Mouse (Mus musculus) spleen, adult 2 months (tissue): Measurements from ENCODE around the gene Gm11084. TPM values are rescaled to one million over a fixed set of nuclear protein-coding genes. Genes with fewer than 3 reads are reported as not detected.

Source experiments
- DNase-seq, 2 experiments: peaks; one replicate each; pipeline versions ENCODE4 v3.0.0 to v3.0.0-alpha.2; 2012 to 2021; ENCODE audit warnings: low spot score in 2 of 2, low read depth in 1 of 2
- H3K27ac ChIP-seq: fragments of 200-500 bp; 2 replicates; pipeline ENCODE4 v1.5.1; 2012; ENCODE audit warnings: low read length, inconsistent platforms; ENCODE audit not compliant: insufficient read depth
- H3K27me3 ChIP-seq: fragments of 200-500 bp; 2 replicates; pipeline ENCODE4 v1.6.1; 2012; ENCODE audit warnings: mild to moderate bottlenecking, moderate library complexity, low read length, inconsistent platforms; ENCODE audit not compliant: control insufficient read depth, insufficient read depth
- H3K36me3 ChIP-seq: fragments of 200-500 bp; 2 replicates; pipeline ENCODE4 v1.6.1; 2012; ENCODE audit warnings: mild to moderate bottlenecking, low read length, inconsistent platforms; ENCODE audit not compliant: control insufficient read depth, insufficient read depth
- H3K4me1 ChIP-seq: fragments of 200-500 bp; 2 replicates; pipeline ENCODE4 v1.6.1; 2011; ENCODE audit warnings: inconsistent platforms; ENCODE audit not compliant: control insufficient read depth, insufficient read depth, insufficient read length
- H3K4me3 ChIP-seq: fragments of 200-500 bp; 2 replicates; pipeline ENCODE4 v1.5.1; 2011; ENCODE audit warnings: mild to moderate bottlenecking, inconsistent platforms; ENCODE audit not compliant: insufficient read depth, insufficient read length; ENCODE audit errors: extremely low read depth
- CTCF ChIP-seq: fragments of 200-500 bp; IDR thresholded peaks from 2 replicates; pipeline ENCODE4 v1.5.1; 2011; ENCODE audit warnings: mild to moderate bottlenecking, inconsistent platforms; ENCODE audit not compliant: insufficient read depth, insufficient read length, insufficient replicate concordance; ENCODE audit errors: extremely low read depth
- POLR2A ChIP-seq: fragments of 200-500 bp; IDR thresholded peaks from 2 replicates; pipeline ENCODE4 v1.6.1; 2011; ENCODE audit warnings: low read depth, low read length, inconsistent platforms
- WGBS: fragments of 180-500 bp; shearing (Covaris S2); methylation state at CpG from one replicate; pipeline ENCODE4 v1.1.7; 2018; 5-methylcytosine and 5-hydroxymethylcytosine counted together
- polyA plus RNA-seq: library from polyadenylated mRNA; depleted of rRNA; stranded (reverse); fragments of >200 nt; gene quantifications from 2 replicates; pipeline ENCODE4 v1.2.3, GENCODE M21; 2012

Gene Gm11084
- polyA plus RNA-seq, 1 experiment: not detected

DNA sequence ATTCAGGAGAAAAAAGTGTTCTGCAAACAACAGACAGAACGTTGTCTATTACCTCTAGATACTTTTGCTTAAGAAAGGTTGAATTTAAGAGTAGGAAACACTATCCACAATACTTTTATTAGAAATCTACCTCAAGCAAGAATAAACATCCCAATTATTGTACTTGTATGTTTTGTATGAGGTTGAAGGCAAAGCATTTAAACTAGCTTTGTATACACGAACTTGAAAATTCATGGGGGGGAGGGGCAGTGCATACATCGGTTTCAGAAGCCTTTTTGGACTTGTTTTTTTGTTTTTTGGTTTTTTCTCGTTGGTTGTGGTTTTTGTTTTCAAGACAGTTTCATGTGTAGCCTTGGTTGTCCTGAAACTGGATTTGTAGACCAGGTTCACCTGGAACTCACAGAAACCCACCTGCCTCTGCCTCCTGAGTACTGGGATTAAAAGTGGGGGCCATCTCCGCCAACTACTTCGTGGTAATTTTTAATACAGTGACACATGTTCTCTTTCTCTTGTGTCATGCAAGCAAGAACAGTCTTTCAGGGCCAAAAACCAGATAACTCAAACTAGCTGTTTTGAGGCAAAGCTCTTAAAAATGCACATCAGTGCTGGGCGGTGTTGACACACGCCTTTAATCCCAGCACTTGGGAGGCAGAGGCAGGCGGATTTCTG is 4.9 kb downstream of the Gm11084 start:
- TF ChIP-seq CTCF (no peak), POLR2A (no peak)
- Histone ChIP-seq H3K27me3 (no peaks in the 10 kb centered on the region), H3K27ac (no peak overlapping the region), H3K36me3 (no peaks in the 10 kb centered on the region; the same call in 1 of the 2 replicates), H3K4me3 (no peak overlapping the region), H3K4me1 (no peaks in the 10 kb centered on the region; the same call in 1 of the 2 replicates)
- DNase-seq: no peak
- WGBS: 57% methylated on average over 9 of the region's 9 CpGs

- Histone ChIP-seq H3K4me3 (peak overlapping the region; percentile 92), H3K4me1 (peaks cover 3% of the 10 kb centered on the region), H3K36me3 (no peaks in the 10 kb centered on the region; the same call in none of the 2 replicates), H3K27me3 (no peaks in the 10 kb centered on the region), H3K27ac (peak overlapping the region; percentile 100)
- TF ChIP-seq CTCF: no peak
- TF ChIP-seq POLR2A: no peak
- WGBS: 2% methylated on average over 3 of the region's 3 CpGs
- no peak for DNase-seq
These were observed 5.5 kb downstream of the Gm11084 start for GRCm38 (mm10) chr2:72981075-72981420.

DNA sequence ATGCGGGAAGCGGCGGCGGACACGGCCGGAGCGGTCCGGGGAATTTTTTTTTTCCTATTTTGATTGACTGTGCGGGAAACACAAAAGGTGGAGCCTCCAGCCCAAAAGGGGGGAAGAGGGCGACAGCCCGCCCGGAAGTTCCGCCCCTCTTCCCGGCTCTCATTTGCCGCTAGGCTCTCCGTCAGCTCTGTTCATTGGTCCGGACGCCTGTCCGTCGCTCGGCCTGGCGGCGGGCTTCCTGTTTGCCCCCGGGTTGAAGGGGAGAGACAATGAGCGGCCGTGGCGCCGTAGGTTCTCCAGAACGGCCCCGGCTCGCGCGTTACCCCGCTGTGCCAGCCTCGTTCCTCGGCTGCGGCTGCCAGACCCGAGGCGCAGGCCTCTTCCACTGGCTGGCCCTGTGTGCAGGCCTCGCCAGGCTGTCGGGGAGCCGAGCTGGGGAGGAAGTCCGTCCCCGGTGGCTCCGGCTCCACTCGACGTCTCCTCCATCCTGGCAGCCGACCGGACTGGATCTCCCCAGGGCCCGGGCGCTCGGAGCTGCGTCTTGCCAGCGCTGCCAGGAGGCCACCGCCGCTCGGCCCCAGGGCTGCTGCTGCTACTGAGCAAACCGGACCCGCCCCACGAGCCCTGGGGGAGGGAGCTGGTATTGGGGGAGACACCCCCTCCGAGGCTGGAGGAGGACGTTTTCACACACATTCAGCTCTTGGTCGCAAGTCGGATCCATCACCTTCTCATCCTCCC is 6.0 kb downstream of the Gm11084 start, which contains the start of gene Sp3:
TSS of gene Sp3 (minus strand) at position 110 of the 738 bp plus-strand sequence.
- under 1% methylated on average over 64 of the region's 64 CpGs for WGBS
- peak; percentile 93 to 98 for DNase-seq
- peaks cover 6% of the 10 kb centered on the region for H3K4me1 ChIP-seq
- H3K36me3 ChIP-seq: peaks cover 2% of the 10 kb centered on the region
- H3K27ac ChIP-seq: peak within 1 kb of the TSS; percentile 100
- H3K27me3 ChIP-seq: no peaks in the 10 kb centered on the region
- H3K4me3 ChIP-seq: peak within 1 kb of the TSS; percentile 100
- TF ChIP-seq CTCF (no peak), POLR2A (peak; percentile 94)

GRCm38 (mm10) chr2:72979659-72980071 is 6.9 kb downstream of the Gm11084 start:
- Histone ChIP-seq H3K36me3 (peaks cover 2% of the 10 kb centered on the region), H3K27me3 (no peaks in the 10 kb centered on the region), H3K4me1 (peaks cover 7% of the 10 kb centered on the region), H3K27ac (peak overlapping the region; percentile 100), H3K4me3 (peak overlapping the region; percentile 100)
- peak; percentile 63 to 86 for DNase-seq
- under 1% methylated on average over 20 of the region's 54 CpGs for WGBS
- TF ChIP-seq POLR2A (no peak), CTCF (no peak)

DNA sequence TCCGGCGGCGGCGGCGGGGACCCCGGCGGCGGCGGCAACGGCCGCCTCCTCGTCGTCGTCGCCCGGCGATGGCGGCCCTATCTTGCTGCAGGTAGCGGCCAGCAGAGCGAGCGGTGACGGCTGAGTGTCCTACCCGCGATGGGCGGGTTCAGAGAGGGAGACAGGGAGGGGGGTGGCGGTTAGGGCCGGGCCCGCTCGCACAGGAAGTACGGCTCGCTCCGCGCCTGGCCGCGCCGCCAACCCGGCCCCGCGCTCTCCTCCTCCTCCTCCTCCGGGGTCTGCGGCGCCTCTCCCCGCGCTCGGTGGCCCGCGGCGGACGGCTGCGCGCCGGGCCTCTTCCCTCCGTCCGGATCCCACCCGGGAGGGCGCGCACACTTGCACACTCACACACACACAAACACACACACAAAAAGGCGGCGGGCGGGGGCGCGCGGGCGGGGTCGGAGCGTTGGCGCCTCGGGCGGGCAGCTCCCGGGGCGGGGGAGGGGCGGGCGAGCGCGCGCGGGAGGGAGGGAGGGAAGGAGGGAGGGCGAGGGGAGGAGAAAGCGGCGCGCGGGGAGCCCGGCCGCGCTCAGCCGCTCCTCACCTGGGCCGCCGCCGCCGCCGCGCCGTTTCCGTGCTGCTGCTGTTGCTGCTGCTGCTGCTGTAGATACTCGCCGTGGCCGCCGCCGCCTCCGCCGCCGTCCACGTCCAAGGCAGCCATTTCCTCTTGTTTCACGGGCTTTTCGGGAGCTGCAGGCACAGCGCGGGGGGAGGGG is 7.4 kb downstream of the Gm11084 start:
- Histone ChIP-seq H3K4me3 (peak overlapping the region; percentile 100), H3K27ac (peak overlapping the region; percentile 100), H3K27me3 (no peaks in the 10 kb centered on the region), H3K4me1 (peaks cover 8% of the 10 kb centered on the region), H3K36me3 (peaks cover 2% of the 10 kb centered on the region)
- under 1% methylated on average over 46 of the region's 107 CpGs for WGBS
- TF ChIP-seq POLR2A (peak; percentile 45), CTCF (no peak)
- DNase-seq: peak; percentile 84 to 91

DNA sequence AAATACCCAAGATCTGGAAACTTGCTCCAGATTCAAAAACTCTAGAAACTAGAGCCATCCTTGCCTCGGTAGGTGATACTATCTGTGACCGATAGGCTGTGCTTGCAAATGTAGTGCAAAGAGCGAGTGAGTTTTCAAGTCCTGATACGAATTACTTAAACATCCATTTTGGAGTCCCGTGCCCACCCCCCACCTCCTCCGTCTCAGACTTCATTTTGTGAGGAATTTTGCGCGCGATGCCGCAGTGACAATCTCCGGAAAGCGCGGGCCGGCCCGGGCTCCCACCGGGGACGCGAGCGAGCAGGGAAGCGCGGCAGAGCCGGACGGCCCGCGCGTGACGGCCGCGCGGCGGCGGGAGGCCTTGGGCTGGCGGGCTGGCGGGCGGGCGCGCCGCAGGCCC is 8.0 kb downstream of the Gm11084 start:
- H3K36me3 ChIP-seq: peaks cover 2% of the 10 kb centered on the region
- H3K27me3 ChIP-seq: no peaks in the 10 kb centered on the region
- 4% methylated on average over 38 of the region's 38 CpGs for WGBS
- TF ChIP-seq POLR2A (no peak), CTCF (peak; percentile 7; the same call in 1 of the 2 replicates)
- H3K4me3 ChIP-seq: peak overlapping the region; percentile 100
- peak; percentile 51 to 79 for DNase-seq
- H3K4me1 ChIP-seq: peaks cover 8% of the 10 kb centered on the region
- H3K27ac ChIP-seq: peak overlapping the region; percentile 100
